12 mouse cellular contexts compared by ENCODE assay signal in the genomic region with DNA sequence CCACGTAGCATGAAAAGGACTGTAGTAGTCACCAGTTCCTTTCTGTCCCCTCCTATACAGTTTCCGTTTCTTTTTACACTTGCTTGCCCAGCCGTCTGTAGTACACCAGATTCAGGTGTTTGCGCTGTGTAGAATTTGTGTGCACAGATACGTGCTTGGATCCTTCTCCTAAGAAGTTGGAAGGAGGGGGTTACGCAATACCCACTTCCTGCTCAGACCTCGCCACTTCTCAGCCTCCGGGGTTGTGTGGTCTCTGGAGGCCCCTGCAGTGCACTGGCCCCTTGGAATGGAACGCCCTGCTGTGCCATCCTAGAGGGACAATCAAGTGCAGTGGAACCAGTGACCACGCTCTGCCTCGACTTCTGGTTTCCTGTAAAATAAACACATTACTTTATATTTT. TPM values are rescaled to one million over a fixed set of nuclear protein-coding genes. Genes with fewer than 3 reads are reported as not detected.
DNase-seq lines count a peak whose midpoint lies in the region; ATAC-seq and TF ChIP-seq lines count a peak whose summit lies in the region.
"Had no signal": no experiment of that assay in that cellular context is flagged by ENCODE, and none has a peak within 500 bp of the region (broad histone marks: within the 10 kb centered on the region; RNA-seq: fewer than 3 reads in every experiment).

No protein-coding gene starts in this region.

- no peak for ATAC-seq in liver, embryonic 15.5 days (ENCODE audit: insufficient read depth)
- ATAC-seq in monocyte, adult 5-6 weeks (replicated peaks; ENCODE audit: insufficient number of reproducible peaks, low FRiP score, low TSS enrichment, poor library complexity, severe bottlenecking): peak; percentile 47; the same call in 1 of the 2 replicates

- H3K36me3 ChIP-seq in spleen, adult 2 months (ENCODE audit: control insufficient read depth, insufficient read depth, low read length): no peaks in the 10 kb centered on the region
- H3K36me3 ChIP-seq in liver, embryonic 15.5 days (replicated peaks): no peaks in the 10 kb centered on the region

- no peak overlapping the region for H3K9ac ChIP-seq in liver, embryonic 15.5 days

- TF ChIP-seq CTCF in spleen, adult 2 months (IDR thresholded peaks at IDR 0.05; ENCODE audit: extremely low read depth, insufficient read depth, insufficient read length, insufficient replicate concordance): no peak

- 10% methylated on average over 11 of the region's 11 CpGs for WGBS in spleen, adult 2 months
- 24% methylated on average over 11 of the region's 11 CpGs for WGBS in liver, embryonic 15.5 days (ENCODE audit: insufficient replicate concordance)

- no peaks in the 10 kb centered on the region for H3K27me3 ChIP-seq in spleen, adult 2 months (ENCODE audit: control insufficient read depth, insufficient read depth, low read length)
- no peaks in the 10 kb centered on the region for H3K27me3 ChIP-seq in liver, embryonic 15.5 days
- H3K27me3 ChIP-seq: Patski had no signal

- no peak overlapping the region for H3K27ac ChIP-seq in spleen, adult 2 months (ENCODE audit: insufficient read depth, low read length)
- no peak overlapping the region for H3K27ac ChIP-seq in liver, embryonic 15.5 days (replicated peaks)
- H3K27ac ChIP-seq: hindbrain, postnatal 0 days had no signal

- no peaks in the 10 kb centered on the region; the same call in 1 of the 2 replicates for H3K4me1 ChIP-seq in spleen, adult 2 months (ENCODE audit: control insufficient read depth, insufficient read depth, insufficient read length)
- H3K4me1 ChIP-seq in liver, embryonic 15.5 days (replicated peaks): peaks cover 53% of the 10 kb centered on the region

- H3K9me3 ChIP-seq in liver, embryonic 15.5 days (replicated peaks): no peaks in the 10 kb centered on the region

- DNase-seq in spleen, adult 2 months (ENCODE audit: low read depth in 1 of 2, low spot score in 2 of 2): no peak
- no peak for DNase-seq in spleen, postnatal 14 days (ENCODE audit: low spot score in 2 of 2)
- DNase-seq in yolk sac, embryonic 10.5 days (ENCODE audit: low spot score): peak; percentile 31
- no peak for DNase-seq in heart, adult 9 months (ENCODE audit: low spot score in 2 of 2)
- no peak for DNase-seq in left cerebral cortex, postnatal 36 days (ENCODE audit: low spot score in 2 of 2)
- DNase-seq in heart, postnatal 10 days: no peak
- DNase-seq: adrenal gland, postnatal 10 days had no signal

- TF ChIP-seq POLR2A in spleen, adult 2 months (IDR thresholded peaks at IDR 0.05; ENCODE audit: low read depth, low read length): no peak

- peak overlapping the region; percentile 12; the same call in 1 of the 2 replicates for H3K4me3 ChIP-seq in spleen, adult 2 months (ENCODE audit: extremely low read depth, insufficient read depth, insufficient read length)
- H3K4me3 ChIP-seq in liver, embryonic 15.5 days (replicated peaks): no peak overlapping the region
- H3K4me3 ChIP-seq: erythroblast, embryonic 14.5 days had no signal

- intact Hi-C loops in left cerebral cortex, postnatal 36 days (cut with DNase I): no loop called here
- intact Hi-C loops in heart, postnatal 10 days (cut with DNase I): no loop called here

- peak overlapping the region; percentile 31; the same call in 1 of the 2 replicates for H3K4me2 ChIP-seq in liver, embryonic 15.5 days

RNA-seq across cellular contexts. Expression of gene Lypd6b, which starts 16.3 kb away (rescaled TPM):
- polyA plus RNA-seq in spleen, adult 2 months (2012; rRNA removed): 0.51 and 0.59 TPM in 2 replicates
- not detected in 2 replicates for polyA plus RNA-seq in liver, embryonic 15.5 days (2015; fragmentation: Nextera tagmentation; extraction: Ambion mirVana)
- total RNA-seq in monocyte, adult 5-6 weeks (2017): 0.68 to 1.5 TPM in 2 of 3 replicates, not detected in the other
- total RNA-seq in left cerebral cortex, postnatal 36 days (2021): 1 to 10 TPM; 7.8 to 9.0 TPM
- total RNA-seq in heart, postnatal 10 days (2021): under 1 TPM in 1 of 2 experiments, not detected in 1; 0.29 TPM
- polyA plus RNA-seq: erythroblast, embryonic 14.5 days had no signal
